Mouse (Mus musculus) adrenal gland, postnatal 10 days (tissue): ENCODE measurements around the gene Cnga4. TPM values are rescaled to one million over a fixed set of nuclear protein-coding genes. Genes with fewer than 3 reads are reported as not detected.
"Not testable (repeated sequence)": the region's sequence is repeated elsewhere in the genome, so short reads cannot be mapped to it uniquely, and the experiment has no call there.

Experiments
- DNase-seq: peaks from one replicate; pipeline ENCODE4 v3.0.0; 2021; ENCODE audit warnings: mixed read lengths
- long read RNA-seq, 2 experiments: library from polyadenylated mRNA; stranded (forward); transcript quantifications; one replicate each; pipeline ENCODE4 v2.0.0; 2021
- total RNA-seq, 2 experiments: library from RNA; stranded (reverse); gene quantifications; 2 replicates each; pipeline ENCODE4 v1.2.3; 2021

Cnga4 gene
- not detected for total RNA-seq
- long read RNA-seq, experiment 1 = 0 reads
- long read RNA-seq, experiment 2 = 0 reads

GRCm38 (mm10) chr7:105404268-105404667 is at the start of gene Cnga4:
Cnga4 (plus strand) TSS chr7:105404568.
- DNase-seq = no peak

GRCm38 (mm10) chr7:105356064-105356463 is 48.3 kb upstream of the Cnga4 start:
- DNase-seq = not testable (repeated sequence)

DNA sequence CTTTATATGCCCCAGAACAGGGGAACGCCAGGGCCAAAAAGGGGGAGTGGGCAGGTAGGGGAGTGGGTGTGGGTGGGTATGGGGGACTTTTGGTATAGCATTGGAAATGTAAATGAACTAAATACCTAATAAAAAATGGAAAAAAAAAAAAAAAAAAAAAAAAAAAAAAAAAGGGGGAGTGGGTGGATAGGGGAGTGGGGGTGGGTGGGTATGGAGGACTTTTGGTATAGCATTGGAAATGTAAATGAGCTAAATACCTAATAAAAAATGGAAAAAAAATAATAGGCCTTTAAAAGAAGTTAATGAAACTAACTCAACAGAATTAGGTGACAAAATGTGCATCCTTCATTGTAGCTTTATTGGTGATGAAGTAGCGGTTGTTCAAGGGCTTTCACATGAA is 47.9 kb upstream of the Cnga4 start:
- not testable (repeated sequence) for DNase-seq

DNA sequence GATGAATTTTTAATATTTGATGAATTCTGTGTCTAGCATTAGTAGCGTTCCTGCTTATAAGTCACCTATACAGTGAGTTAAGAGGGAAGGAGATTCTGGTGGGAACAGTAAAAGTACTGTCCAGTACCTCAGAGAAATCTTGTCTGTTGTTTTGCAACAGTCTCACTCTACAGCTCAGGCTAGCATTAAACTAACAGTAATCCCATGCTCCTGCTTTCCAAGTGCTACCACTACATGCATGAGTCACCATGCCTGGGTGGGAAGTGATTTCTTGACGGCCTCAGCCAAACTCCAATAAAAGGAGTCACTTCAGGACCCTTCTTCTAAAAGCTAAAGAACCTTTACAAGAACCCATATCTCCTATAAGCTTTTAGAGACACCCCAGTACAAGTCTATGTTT is 42.7 kb upstream of the Cnga4 start:
- DNase-seq = no peak

DNA sequence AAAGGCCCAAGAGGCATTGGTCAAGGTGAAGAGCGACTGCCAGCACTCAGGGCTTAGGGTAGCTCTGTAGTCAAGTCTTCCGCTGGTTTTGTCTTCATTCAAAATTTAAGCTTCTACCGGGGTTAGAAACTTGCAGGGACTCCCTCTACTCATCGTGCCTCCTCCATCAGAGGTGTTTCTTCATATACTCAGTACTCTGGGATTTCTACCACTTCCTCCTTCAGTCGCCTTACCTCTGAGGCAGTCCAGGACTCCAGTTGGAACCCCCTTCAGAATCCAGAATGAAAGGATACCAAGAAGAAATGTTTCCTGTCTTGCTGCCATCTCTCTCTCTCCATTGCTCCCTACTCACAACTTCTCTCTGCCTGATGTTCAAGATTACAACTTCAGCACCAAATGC is 37.1 kb upstream of the Cnga4 start:
- DNase-seq = no peak

DNA sequence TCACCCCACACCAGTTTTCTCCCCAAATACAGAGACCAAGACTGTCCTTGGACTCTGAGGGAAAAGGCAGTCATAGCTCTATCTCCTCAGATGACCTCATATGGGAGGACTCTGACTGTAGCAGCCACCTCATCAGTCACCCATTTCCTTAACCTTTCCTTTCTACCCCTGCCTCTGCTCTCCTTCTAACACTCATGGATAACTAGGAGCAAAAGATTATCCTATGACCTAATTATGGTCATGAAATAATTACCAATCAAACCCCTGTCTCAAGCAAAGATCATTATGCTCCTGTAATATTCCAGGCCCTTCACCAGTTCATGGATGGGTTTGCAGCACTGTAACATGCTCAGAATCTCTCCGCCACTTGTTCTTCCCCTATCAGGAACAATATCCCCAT is 36.4 kb upstream of the Cnga4 start, which contains the start of gene Olfr692:
Olfr692 (plus strand) TSS at position 301 of the 400 bp plus-strand sequence.
- no peak for DNase-seq

DNA sequence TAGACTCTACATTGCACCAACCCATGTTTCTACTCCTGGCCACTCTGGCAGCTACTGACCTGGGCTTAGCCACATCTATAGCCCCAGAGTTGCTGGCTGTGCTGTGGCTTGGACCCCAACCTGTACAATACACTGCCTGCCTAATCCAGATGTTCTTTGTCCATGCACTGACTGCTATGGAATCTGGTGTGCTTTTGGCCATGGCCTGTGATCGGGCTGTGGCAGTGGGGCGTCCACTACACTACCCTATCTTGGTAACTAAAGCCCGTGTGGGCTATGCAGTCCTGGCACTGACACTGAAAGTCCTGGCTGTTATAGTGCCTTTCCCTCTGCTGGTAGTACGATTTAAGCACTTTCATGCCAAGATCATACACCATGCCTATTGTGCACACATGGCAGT is 35.8 kb upstream of the Cnga4 start:
- DNase-seq = no peak

- no peak for DNase-seq
Observed at GRCm38 (mm10) chr7:105372912-105373311, 31.5 kb upstream of the Cnga4 start.

DNA sequence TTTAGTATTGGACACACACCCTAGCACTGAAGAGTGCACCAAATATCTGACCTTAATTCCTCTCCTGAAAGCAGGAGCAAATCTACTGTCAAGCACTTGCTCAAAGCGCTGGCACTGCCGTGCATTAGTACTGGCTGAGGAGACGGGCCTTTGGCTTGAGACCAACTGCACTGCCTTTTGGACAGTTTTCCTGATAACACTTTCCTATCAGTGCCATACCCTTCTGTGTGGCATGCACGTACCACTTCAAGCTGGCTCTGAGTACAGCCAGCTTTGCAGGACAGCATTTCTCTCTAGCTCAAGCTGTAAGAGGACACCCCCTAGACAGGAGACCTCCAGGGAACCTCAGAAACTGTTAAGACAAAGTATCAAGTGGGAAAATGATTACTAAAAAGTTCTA is 30.9 kb upstream of the Cnga4 start:
- peak; percentile 52 for DNase-seq

DNA sequence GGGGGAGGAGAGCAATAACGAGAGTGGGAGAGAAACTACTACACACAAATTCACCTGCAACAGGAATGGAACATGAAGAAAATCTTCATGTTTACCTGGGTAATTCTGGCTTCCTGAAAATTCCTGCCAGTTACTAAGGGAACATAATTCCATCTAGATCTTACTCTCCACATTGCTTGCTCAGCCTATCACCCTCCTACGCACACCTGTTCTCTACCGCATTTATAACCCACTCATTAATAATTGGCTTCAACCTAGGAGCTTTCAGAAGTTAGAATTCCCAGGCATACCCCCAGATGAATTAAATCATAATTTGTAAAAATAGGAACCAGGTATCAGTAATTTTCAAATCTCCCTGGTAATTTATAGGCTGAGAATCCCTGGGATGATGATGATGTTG is 30.4 kb upstream of the Cnga4 start:
- no peak for DNase-seq

DNA sequence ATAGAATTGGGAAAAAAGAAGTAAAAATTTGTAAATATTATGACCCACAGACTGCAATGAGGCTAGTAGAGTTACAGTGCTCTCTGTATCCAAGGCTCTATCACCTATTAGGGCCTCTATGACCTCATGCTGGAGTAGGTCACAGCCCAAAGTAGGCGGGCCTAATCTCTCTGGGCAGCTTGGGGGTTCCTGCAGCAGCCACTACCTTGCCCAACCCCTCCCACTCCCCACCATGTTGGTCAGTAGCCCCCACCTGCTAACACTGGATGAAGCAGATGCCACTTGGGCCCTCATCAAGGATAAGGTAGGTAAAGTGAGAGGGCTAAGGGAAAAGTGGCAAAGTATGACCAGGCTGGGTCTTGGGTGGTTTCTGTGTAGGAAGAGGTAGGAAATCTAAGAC is 29.5 kb upstream of the Cnga4 start, which contains the start of gene Gm5901:
Gm5901 (plus strand) TSS at position 173 of the 400 bp plus-strand sequence.
- no peak for DNase-seq

DNA sequence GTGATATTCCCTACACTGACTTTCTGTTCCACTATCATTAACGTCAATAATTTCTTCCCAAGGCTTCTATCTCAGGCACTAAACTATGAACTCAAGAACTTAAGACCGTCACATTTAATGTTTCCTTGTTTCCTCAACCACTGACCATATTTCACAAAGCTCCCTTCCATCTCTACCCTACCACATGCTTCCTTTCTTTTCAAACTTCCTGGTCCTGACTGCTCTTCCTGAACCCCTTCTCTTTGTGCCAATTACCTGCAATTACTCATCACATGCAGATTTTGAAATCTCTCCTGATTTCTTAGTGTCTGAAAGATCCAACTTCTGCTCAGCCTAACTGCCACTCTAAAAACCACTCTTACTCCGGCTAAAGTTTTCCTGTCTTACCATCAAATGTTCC is 24.0 kb upstream of the Cnga4 start:
- no peak for DNase-seq

GRCm38 (mm10) chr7:105387696-105388095 is 16.7 kb upstream of the Cnga4 start:
- no peak for DNase-seq

- no peak for DNase-seq
Observed at GRCm38 (mm10) chr7:105390236-105390635, 14.1 kb upstream of the Cnga4 start.

DNA sequence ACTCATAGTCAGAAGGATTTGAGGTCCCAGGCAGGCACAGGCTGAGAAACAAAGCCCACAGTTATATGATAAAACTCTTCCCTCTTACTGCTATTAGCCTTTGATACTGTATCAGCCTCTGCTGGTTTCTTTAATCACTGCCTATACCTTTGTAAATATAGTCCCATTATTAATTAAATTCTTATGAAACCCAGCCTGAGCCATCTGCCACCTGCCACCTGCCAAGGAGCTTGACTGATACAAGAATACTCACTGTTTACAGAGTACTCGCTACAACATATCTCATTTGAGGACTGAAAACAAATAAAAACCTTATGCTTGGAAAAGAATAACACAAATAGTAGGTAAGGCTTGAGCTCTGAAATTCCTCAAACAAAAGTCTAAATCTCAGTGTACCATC is 9.8 kb upstream of the Cnga4 start:
- DNase-seq = no peak

DNA sequence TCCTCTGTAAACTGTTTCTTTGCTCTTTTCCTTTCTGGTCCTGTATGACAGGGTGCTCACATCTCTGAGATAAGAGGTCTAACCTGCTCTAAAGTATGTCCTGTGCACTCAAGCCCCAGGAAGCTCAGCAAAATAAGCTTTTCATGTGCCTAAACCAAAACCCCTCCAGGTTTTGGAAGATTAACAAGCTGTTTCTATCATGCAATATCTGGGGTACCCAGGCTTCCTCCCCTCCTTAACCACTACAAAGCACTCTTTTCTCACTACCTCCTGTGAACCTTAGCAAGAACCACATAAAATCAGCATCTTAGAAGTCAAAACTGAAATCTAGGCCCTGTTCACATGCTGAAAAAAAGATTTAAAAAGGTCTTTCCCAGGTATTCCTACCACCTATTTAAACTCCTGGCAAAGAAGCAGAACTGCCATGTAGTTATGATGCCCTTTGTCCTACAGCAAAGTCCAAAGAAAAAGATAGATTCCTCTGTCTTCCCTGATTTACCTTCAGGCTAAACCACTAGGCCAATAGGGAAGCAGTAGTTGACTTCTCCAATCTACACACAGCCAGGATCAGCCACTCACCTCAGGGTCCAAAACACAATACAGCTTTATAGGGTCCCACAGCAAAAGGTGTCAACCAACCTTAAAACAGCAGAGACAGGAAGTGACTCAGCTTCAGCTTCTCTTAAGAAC is 9.1 kb upstream of the Cnga4 start:
- DNase-seq = no peak

GRCm38 (mm10) chr7:105396126-105396525 is 8.2 kb upstream of the Cnga4 start:
- no peak for DNase-seq

DNA sequence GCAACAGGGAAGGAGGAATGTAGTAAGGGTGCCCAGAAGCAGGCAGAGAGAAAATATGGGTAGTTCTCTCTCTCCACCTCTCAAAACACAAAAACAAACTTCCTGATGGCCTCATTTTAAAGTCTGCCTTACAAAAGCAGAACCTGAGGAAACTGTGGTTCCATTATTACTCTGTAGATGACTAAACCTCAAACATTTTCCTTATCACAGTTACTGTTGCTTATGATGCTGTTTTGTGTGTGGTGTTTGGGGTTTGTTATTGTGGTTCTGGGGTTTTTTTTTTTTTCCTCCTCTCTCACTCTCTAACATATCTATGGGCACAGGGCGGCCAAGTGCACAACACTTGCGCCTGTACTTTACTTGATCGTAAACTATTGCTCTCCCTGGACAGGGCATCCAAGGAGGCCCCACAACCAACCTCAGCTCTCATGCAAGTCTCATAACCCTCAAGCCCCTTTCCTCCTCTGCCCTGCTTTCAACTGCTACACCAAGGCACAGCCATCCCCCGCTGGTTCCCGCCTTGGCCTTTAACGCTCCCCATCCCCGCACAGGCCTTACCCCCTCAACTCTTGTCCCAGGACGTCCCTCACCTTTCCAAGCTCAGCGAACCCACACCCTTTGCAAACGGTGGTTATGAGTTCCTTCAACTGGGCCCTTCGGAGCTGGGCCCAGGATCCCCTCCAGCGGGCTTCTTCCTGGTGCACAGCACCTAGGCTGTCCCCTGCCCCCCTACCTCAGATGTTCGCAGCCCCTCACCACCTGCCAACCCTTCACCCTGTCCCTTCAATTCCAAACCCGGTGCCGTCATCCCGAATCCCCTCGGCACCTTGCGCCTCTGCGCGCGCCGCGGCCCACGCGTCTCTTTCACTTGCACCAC is 5.1 kb upstream of the Cnga4 start:
- DNase-seq = no peak

GRCm38 (mm10) chr7:105399935-105400624 is 4.3 kb upstream of the Cnga4 start, which contains the start of gene Fam160a2:
Fam160a2 (minus strand) TSS chr7:105400054.
- DNase-seq = peak; percentile 100

DNA sequence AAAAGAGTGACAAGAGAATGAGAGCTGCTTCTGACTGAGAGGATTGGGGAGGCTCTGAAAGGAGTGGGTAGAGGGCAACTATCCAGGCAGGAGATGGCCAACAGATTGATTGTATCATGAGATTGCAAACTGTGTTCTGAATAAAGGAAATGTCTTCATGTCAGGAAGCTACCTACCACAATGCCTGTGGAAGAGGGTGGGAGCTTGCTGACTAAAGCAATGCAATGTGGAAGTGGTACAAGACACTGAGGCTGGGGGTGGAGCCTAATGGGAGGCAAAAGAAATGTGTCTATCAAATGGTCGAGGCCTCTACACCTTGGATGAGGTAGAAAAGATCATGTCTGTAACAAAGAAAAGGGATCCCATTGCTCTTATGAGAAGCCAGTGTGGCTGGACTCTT is 2.0 kb downstream of the Cnga4 start:
- no peak for DNase-seq

- DNase-seq = peak; percentile 87
Observed at GRCm38 (mm10) chr7:105411874-105412632, 7.7 kb downstream of the Cnga4 start.

- no peak for DNase-seq
Observed at GRCm38 (mm10) chr7:105414385-105414784, 10.0 kb downstream of the Cnga4 start.
